Mouse (Mus musculus): ENCODE measurements around the gene Arl5b. TPM values are rescaled to one million over a fixed set of nuclear protein-coding genes. Genes with fewer than 3 reads are reported as not detected.

The Arl5b gene
- polyA plus RNA-seq, 1 experiment from 2014 or later: 71.0 TPM

DNA sequence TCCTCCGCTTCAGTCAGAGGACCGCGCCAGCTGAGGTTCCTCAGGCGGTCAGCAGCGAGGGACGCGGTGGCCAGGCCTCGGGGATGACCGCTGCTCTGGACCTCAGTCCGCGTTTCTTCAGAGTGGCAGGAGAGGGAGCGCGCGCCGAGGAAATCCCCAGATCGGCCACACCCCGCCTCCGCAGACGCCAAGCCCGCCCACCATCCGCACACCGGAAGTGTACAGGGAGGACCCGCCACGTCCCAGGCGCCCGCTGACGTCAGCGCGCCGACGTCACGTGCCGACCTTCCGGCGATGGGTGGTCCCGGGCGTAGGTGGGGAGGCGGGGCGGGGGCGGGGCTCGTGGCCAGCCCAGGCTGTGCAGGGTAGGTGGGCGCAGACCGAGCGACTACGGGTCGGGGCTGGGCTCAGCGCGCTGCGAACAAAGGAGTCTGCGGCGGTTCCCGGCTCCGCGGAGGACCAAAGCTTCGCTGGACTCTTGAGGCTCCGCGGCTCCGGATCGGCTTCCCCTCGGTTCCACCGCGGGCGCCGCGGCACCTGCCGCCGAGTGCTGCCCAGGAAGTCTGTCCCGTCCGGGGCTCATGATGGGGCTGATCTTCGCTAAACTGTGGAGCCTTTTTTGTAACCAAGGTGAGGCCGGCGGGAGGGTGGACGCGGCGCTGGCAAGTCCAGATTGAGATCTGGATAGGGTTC, 5.9 kb downstream of the Arl5b start, which contains the start of gene Nsun6:
TSS of gene Nsun6 (minus strand) at position 125 of the 693 bp plus-strand sequence.
- Histone ChIP-seq H3K27me3 (ENCODE audit: control insufficient read depth, insufficient read depth, low read length) (no peaks in the 10 kb centered on the region), H3K4me1 (ENCODE audit: control insufficient read depth, insufficient read depth, low read length) (peaks cover 6% of the 10 kb centered on the region; the same call in 1 of the 2 replicates), H3K36me3 (ENCODE audit: control insufficient read depth, insufficient read depth, low read length) (no peaks in the 10 kb centered on the region), H3K9ac (ENCODE audit: low read length) (peak within 1 kb of the TSS; percentile 97), H3K27ac (ENCODE audit: low read depth, low read length) (peak within 1 kb of the TSS; percentile 92), H3K9me3 (ENCODE audit: control insufficient read depth, low read length) (no peaks in the 10 kb centered on the region), H3K4me3 (ENCODE audit: low read depth, low read length) (peak within 1 kb of the TSS; percentile 84), H3K4me2 (ENCODE audit: low read depth) (peak within 1 kb of the TSS; percentile 61)
- ATAC-seq (ENCODE audit: insufficient read depth, low FRiP score, low TSS enrichment) (peak; percentile 99), DNase-seq (ENCODE audit: low spot score) (peak; percentile 99)
- under 1% methylated on average over 71 of the region's 75 CpGs for WGBS

DNA sequence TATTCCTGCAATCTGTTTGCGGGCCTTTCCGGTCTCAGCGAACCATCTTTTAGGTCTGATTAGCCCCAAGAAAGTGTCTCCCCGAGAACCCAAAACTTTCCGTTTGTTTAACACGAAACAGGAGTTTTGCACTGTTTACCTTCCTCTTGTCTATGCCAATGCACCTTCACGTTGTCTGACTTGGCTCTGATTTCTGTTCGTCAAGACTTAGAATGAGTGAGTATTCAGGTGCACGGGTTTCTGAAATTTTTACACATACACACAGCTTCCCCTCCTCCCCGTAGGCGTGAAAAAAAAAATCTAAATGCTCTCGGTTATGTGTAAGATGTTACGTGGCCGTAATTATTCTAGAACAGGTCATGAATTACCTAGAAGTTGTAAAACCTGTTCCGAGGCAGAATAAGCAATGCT, 6.6 kb downstream of the Arl5b start:
- DNase-seq (ENCODE audit: low spot score): no peak
- Histone ChIP-seq H3K27ac (ENCODE audit: low read depth, low read length) (peak overlapping the region; percentile 92), H3K36me3 (ENCODE audit: control insufficient read depth, insufficient read depth, low read length) (no peaks in the 10 kb centered on the region), H3K4me1 (ENCODE audit: control insufficient read depth, insufficient read depth, low read length) (peaks cover 6% of the 10 kb centered on the region; the same call in 1 of the 2 replicates), H3K27me3 (ENCODE audit: control insufficient read depth, insufficient read depth, low read length) (no peaks in the 10 kb centered on the region), H3K4me3 (ENCODE audit: low read depth, low read length) (peak overlapping the region; percentile 84), H3K4me2 (ENCODE audit: low read depth) (peak overlapping the region; percentile 54), H3K9me3 (ENCODE audit: control insufficient read depth, low read length) (no peaks in the 10 kb centered on the region), H3K9ac (ENCODE audit: low read length) (peak overlapping the region; percentile 97)
- under 1% methylated on average over 15 of the region's 15 CpGs for WGBS
- no peak for ATAC-seq (ENCODE audit: insufficient read depth, low FRiP score, low TSS enrichment)

GRCm38 (mm10) chr2:15058227-15058626, 9.0 kb downstream of the Arl5b start:
- Histone ChIP-seq H3K9me3 (ENCODE audit: control insufficient read depth, low read length) (no peaks in the 10 kb centered on the region), H3K4me1 (ENCODE audit: control insufficient read depth, insufficient read depth, low read length) (peaks cover 6% of the 10 kb centered on the region; the same call in 1 of the 2 replicates), H3K36me3 (ENCODE audit: control insufficient read depth, insufficient read depth, low read length) (no peaks in the 10 kb centered on the region), H3K27me3 (ENCODE audit: control insufficient read depth, insufficient read depth, low read length) (no peaks in the 10 kb centered on the region), H3K4me3 (ENCODE audit: low read depth, low read length) (no peak overlapping the region), H3K27ac (ENCODE audit: low read depth, low read length) (no peak overlapping the region), H3K9ac (ENCODE audit: low read length) (no peak overlapping the region), H3K4me2 (ENCODE audit: low read depth) (no peak overlapping the region)
- 91% methylated on average over 5 of the region's 5 CpGs for WGBS
- DNase-seq (ENCODE audit: low spot score) (no peak), ATAC-seq (ENCODE audit: insufficient read depth, low FRiP score, low TSS enrichment) (no peak)

DNA sequence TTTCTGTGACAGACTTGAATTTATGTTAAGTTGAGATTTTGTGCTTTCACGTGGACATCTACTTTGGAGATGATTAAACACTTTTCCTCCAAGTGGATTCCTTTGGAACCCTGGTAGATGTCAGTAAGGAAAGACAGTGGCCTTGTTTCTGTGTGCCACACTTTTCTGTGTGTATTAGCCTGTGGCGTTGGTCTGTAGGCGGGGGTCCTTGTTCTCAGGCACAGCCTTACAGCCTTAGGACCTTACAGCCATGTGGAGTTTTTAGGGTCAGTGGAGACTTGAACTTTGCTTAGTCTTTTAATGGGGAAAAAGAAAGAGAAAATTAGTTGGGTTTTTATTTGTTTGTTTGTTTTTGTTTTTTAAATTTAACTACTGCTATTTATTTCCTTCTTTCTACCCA, 11.7 kb downstream of the Arl5b start:
- no peak overlapping the region for H3K27ac ChIP-seq (ENCODE audit: low read depth, low read length)
- no peak overlapping the region for H3K4me2 ChIP-seq (ENCODE audit: low read depth)
- H3K4me1 ChIP-seq (ENCODE audit: control insufficient read depth, insufficient read depth, low read length): peaks cover 9% of the 10 kb centered on the region; the same call in 1 of the 2 replicates
- 78% methylated on average over 3 of the region's 3 CpGs for WGBS
- H3K36me3 ChIP-seq (ENCODE audit: control insufficient read depth, insufficient read depth, low read length): no peaks in the 10 kb centered on the region
- no peak overlapping the region for H3K9ac ChIP-seq (ENCODE audit: low read length)
- no peak for ATAC-seq (ENCODE audit: insufficient read depth, low FRiP score, low TSS enrichment)
- H3K9me3 ChIP-seq (ENCODE audit: control insufficient read depth, low read length): no peaks in the 10 kb centered on the region
- no peak for DNase-seq (ENCODE audit: low spot score)
- H3K4me3 ChIP-seq (ENCODE audit: low read depth, low read length): no peak overlapping the region
- no peaks in the 10 kb centered on the region for H3K27me3 ChIP-seq (ENCODE audit: control insufficient read depth, insufficient read depth, low read length)

DNA sequence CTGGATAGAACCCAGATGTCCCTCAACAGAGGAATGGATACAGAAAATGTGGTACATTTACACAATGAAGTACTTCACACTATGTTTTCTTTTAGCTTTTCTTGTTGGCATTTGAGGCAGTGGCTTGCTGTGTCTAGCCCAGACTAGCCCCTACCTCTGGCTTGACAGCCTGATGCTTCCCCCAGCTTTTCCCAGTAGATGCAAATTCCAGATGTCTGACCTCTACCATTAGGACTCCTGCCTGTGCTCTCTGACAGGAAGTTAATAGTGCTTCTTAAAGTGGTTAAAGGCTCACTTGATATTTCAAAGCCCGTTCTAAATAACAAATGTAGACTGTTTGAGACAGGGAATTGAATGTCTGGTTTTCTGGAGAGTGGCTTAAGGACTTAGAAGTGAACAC, 14.6 kb downstream of the Arl5b start:
- WGBS: 57% methylated on average over 1 of the region's 1 CpGs
- ATAC-seq (ENCODE audit: insufficient read depth, low FRiP score, low TSS enrichment) (no peak), DNase-seq (ENCODE audit: low spot score) (peak; percentile 15)
- Histone ChIP-seq H3K4me3 (ENCODE audit: low read depth, low read length) (no peak overlapping the region), H3K9ac (ENCODE audit: low read length) (no peak overlapping the region), H3K4me1 (ENCODE audit: control insufficient read depth, insufficient read depth, low read length) (peaks cover 3% of the 10 kb centered on the region; the same call in 1 of the 2 replicates), H3K27ac (ENCODE audit: low read depth, low read length) (no peak overlapping the region), H3K27me3 (ENCODE audit: control insufficient read depth, insufficient read depth, low read length) (no peaks in the 10 kb centered on the region), H3K9me3 (ENCODE audit: control insufficient read depth, low read length) (no peaks in the 10 kb centered on the region), H3K36me3 (ENCODE audit: control insufficient read depth, insufficient read depth, low read length) (no peaks in the 10 kb centered on the region; the same call in 1 of the 2 replicates), H3K4me2 (ENCODE audit: low read depth) (no peak overlapping the region)

DNA sequence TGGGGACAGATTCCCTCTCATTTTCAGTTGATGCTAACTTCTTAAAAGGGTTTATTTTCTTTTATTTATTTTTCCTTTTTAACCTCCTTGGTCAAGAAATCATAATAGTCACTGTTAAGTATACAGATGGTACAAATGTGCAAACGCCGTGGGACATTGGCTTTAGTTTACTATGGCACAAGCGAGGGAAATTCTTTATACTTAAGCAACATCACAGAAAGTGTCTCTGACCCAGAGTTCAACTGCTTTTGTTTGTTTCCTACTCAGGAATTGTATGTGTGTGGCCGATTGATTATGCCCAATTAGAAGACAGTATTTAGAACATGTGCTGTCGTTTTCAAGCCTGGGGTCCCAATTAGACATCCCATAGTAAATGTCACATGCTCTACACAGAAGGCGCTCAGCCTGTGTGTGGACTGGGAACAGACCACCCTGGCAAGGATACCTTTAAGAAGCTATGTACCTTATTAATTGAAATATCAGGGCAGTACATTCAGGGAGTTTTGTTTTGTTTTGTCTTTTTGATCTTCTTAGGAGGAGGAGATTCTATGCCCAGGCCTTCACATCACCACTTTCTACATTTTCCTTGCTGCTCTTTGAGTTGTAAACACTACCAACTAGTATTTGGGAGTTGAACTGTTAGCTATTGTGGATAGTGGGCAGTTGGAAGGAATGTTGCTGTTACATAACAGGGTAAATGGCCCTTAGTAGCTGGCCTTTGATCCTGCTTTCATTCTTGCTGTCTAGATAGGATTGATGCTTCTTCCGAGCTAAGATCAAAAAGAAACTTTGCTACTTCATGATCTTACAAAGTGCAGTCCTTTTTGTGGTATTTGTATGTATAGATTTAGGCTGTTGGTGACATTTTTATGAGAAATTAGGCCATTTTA, 15.4 kb downstream of the Arl5b start:
- DNase-seq (ENCODE audit: low spot score): no peak
- no peaks in the 10 kb centered on the region for H3K9me3 ChIP-seq (ENCODE audit: control insufficient read depth, low read length)
- no peaks in the 10 kb centered on the region for H3K27me3 ChIP-seq (ENCODE audit: control insufficient read depth, insufficient read depth, low read length)
- no peaks in the 10 kb centered on the region; the same call in 1 of the 2 replicates for H3K36me3 ChIP-seq (ENCODE audit: control insufficient read depth, insufficient read depth, low read length)
- no peak overlapping the region for H3K27ac ChIP-seq (ENCODE audit: low read depth, low read length)
- no peak overlapping the region for H3K4me3 ChIP-seq (ENCODE audit: low read depth, low read length)
- WGBS: 63% methylated on average over 7 of the region's 7 CpGs
- H3K4me2 ChIP-seq (ENCODE audit: low read depth): no peak overlapping the region
- H3K4me1 ChIP-seq (ENCODE audit: control insufficient read depth, insufficient read depth, low read length): peaks cover 3% of the 10 kb centered on the region; the same call in 1 of the 2 replicates
- no peak overlapping the region for H3K9ac ChIP-seq (ENCODE audit: low read length)
- no peak for ATAC-seq (ENCODE audit: insufficient read depth, low FRiP score, low TSS enrichment)

GRCm38 (mm10) chr2:15065447-15065846, 16.3 kb downstream of the Arl5b start:
- no peak overlapping the region for H3K9ac ChIP-seq (ENCODE audit: low read length)
- no peak overlapping the region for H3K4me2 ChIP-seq (ENCODE audit: low read depth)
- DNase-seq (ENCODE audit: low spot score) (no peak), ATAC-seq (ENCODE audit: insufficient read depth, low FRiP score, low TSS enrichment) (no peak)
- H3K4me1 ChIP-seq (ENCODE audit: control insufficient read depth, insufficient read depth, low read length): peaks cover 3% of the 10 kb centered on the region; the same call in 1 of the 2 replicates
- no peak overlapping the region for H3K4me3 ChIP-seq (ENCODE audit: low read depth, low read length)
- H3K36me3 ChIP-seq (ENCODE audit: control insufficient read depth, insufficient read depth, low read length): no peaks in the 10 kb centered on the region; the same call in 1 of the 2 replicates
- H3K9me3 ChIP-seq (ENCODE audit: control insufficient read depth, low read length): no peaks in the 10 kb centered on the region
- H3K27ac ChIP-seq (ENCODE audit: low read depth, low read length): no peak overlapping the region
- H3K27me3 ChIP-seq (ENCODE audit: control insufficient read depth, insufficient read depth, low read length): no peaks in the 10 kb centered on the region
- 75% methylated on average over 2 of the region's 2 CpGs for WGBS

GRCm38 (mm10) chr2:15067091-15067490, 17.9 kb downstream of the Arl5b start:
- Histone ChIP-seq H3K4me2 (ENCODE audit: low read depth) (no peak overlapping the region), H3K9ac (ENCODE audit: low read length) (no peak overlapping the region), H3K4me1 (ENCODE audit: control insufficient read depth, insufficient read depth, low read length) (peaks cover 3% of the 10 kb centered on the region; the same call in 1 of the 2 replicates), H3K4me3 (ENCODE audit: low read depth, low read length) (no peak overlapping the region), H3K9me3 (ENCODE audit: control insufficient read depth, low read length) (no peaks in the 10 kb centered on the region), H3K36me3 (ENCODE audit: control insufficient read depth, insufficient read depth, low read length) (no peaks in the 10 kb centered on the region; the same call in none of the 2 replicates), H3K27me3 (ENCODE audit: control insufficient read depth, insufficient read depth, low read length) (no peaks in the 10 kb centered on the region), H3K27ac (ENCODE audit: low read depth, low read length) (no peak overlapping the region)
- no peak for ATAC-seq (ENCODE audit: insufficient read depth, low FRiP score, low TSS enrichment)
- WGBS: 78% methylated on average over 5 of the region's 5 CpGs
- DNase-seq (ENCODE audit: low spot score): no peak
